Mouse (Mus musculus): ENCODE results near the gene Plac8.

- TF ChIP-seq CTCF (IDR thresholded peaks at IDR 0.05; ENCODE audit: extremely low read depth, insufficient read depth, insufficient read length, insufficient replicate concordance) (no peak), POLR2A (IDR thresholded peaks at IDR 0.05; ENCODE audit: low read depth, low read length) (no peak)
Measured at GRCm38 (mm10) chr5:100569997-100570595, 1.9 kb downstream of the Plac8 start.

All from spleen, adult 2 months (tissue).